Mouse (Mus musculus) stomach, postnatal 0 days (tissue): Measurements from ENCODE around the gene Rxra. TPM values are rescaled to one million over a fixed set of nuclear protein-coding genes. Genes with fewer than 3 reads are reported as not detected.

Experiments
- ATAC-seq: fragments of 200-750 bp; cut with Nextera tagmentation; 2 replicates; pipeline ENCODE4 v1.8.0; 2017; ENCODE audit not compliant: low FRiP score, low TSS enrichment
- DNase-seq: peaks from one replicate; pipeline ENCODE4 v3.0.0-alpha.2; 2016; ENCODE audit warnings: low spot score
- H3K27ac ChIP-seq: fragments of 300-500 bp; sonication (generic); replicated peaks from 2 replicates; pipeline ENCODE4 v1.5.1; 2014; ENCODE audit warnings: mild to moderate bottlenecking, control low read depth
- H3K27me3 ChIP-seq: fragments of 300-500 bp; sonication (generic); 2 replicates; pipeline ENCODE4 v1.6.1; 2014; ENCODE audit warnings: low read length; ENCODE audit not compliant: control insufficient read depth, insufficient read depth
- H3K36me3 ChIP-seq: fragments of 300-500 bp; sonication (generic); 2 replicates; pipeline ENCODE4 v1.6.1; 2014; ENCODE audit warnings: low read length, mixed read lengths; ENCODE audit not compliant: control insufficient read depth, insufficient read depth
- H3K4me1 ChIP-seq: fragments of 300-500 bp; sonication (generic); replicated peaks from 2 replicates; pipeline ENCODE4 v1.6.1; 2014; ENCODE audit warnings: antibody characterized with exemption; ENCODE audit not compliant: control insufficient read depth, insufficient read depth
- H3K4me2 ChIP-seq: fragments of 300-500 bp; sonication (generic); replicated peaks from 2 replicates; pipeline ENCODE4 v1.6.1; 2014; ENCODE audit warnings: low read depth, mild to moderate bottlenecking, control low read depth, moderate library complexity
- H3K4me3 ChIP-seq: fragments of 300-500 bp; sonication (generic); 2 replicates; pipeline ENCODE4 v1.5.1; 2014; ENCODE audit warnings: low read depth, low read length, control low read depth
- H3K9ac ChIP-seq: fragments of 300-500 bp; sonication (generic); 2 replicates; pipeline ENCODE4 v1.6.1; 2014; ENCODE audit warnings: mild to moderate bottlenecking, low read length, control low read depth, mixed read lengths
- H3K9me3 ChIP-seq: fragments of 300-500 bp; sonication (generic); 2 replicates; pipeline ENCODE4 v1.6.1; 2016; ENCODE audit warnings: low read length; ENCODE audit not compliant: control insufficient read depth
- CTCF ChIP-seq: IDR thresholded peaks from 2 replicates; pipeline ENCODE4 v1.5.1; 2016; ENCODE audit warnings: antibody characterized with exemption, low read depth, mild to moderate bottlenecking, moderate library complexity
- EP300 ChIP-seq: optimal IDR thresholded peaks from 2 replicates; pipeline ENCODE3; 2016; ENCODE audit warnings: antibody characterized with exemption
- WGBS: fragments of 180-500 bp; shearing (Covaris S2); extraction: QIAGEN DNeasy Blood & Tissue Kit; methylation state at CpG from one replicate; pipeline ENCODE4 v1.1.7; 2014; 5-methylcytosine and 5-hydroxymethylcytosine counted together
- polyA plus RNA-seq: library from polyadenylated mRNA; unstranded; fragments of >200 nt; fragmentation: Nextera tagmentation; extraction: Ambion mirVana; gene quantifications from 2 replicates; pipeline ENCODE4 v1.2.1, GENCODE M21; 2015

The Rxra gene
- polyA plus RNA-seq, 1 experiment from 2014 or later = 8.7 TPM

GRCm38 (mm10) chr2:27791571-27791970, 115.3 kb downstream of the Rxra start:
- no peak for TF ChIP-seq EP300
- no peak overlapping the region for H3K4me2 ChIP-seq
- H3K9me3 ChIP-seq = no peaks in the 10 kb centered on the region
- no peak overlapping the region for H3K9ac ChIP-seq
- no peaks in the 10 kb centered on the region for H3K36me3 ChIP-seq
- no peaks in the 10 kb centered on the region for H3K4me1 ChIP-seq
- 88% methylated on average over 4 of the region's 4 CpGs for WGBS
- H3K4me3 ChIP-seq = no peak overlapping the region
- no peaks in the 10 kb centered on the region for H3K27me3 ChIP-seq
- H3K27ac ChIP-seq = no peak overlapping the region
- ATAC-seq (no peak), DNase-seq (no peak)

- no peak overlapping the region for H3K4me2 ChIP-seq
- H3K9me3 ChIP-seq = no peaks in the 10 kb centered on the region
- H3K27me3 ChIP-seq = no peaks in the 10 kb centered on the region
- no peak for DNase-seq
- H3K9ac ChIP-seq = no peak overlapping the region
- TF ChIP-seq EP300 = no peak
- TF ChIP-seq CTCF = no peak
- H3K36me3 ChIP-seq = no peaks in the 10 kb centered on the region
- H3K27ac ChIP-seq = peak overlapping the region; percentile 82
- 29% methylated on average over 4 of the region's 4 CpGs for WGBS
- H3K4me1 ChIP-seq = 0 out of 2 replicates have a peak, but pooled peaks cover 2% of the 10 kb centered on the region
- ATAC-seq = peak; percentile 64; the same call in 1 of the 2 replicates
- H3K4me3 ChIP-seq = no peak overlapping the region
These were observed 122.8 kb downstream of the Rxra start for GRCm38 (mm10) chr2:27799018-27799417.

- no peaks in the 10 kb centered on the region for H3K27me3 ChIP-seq
- 86% methylated on average over 2 of the region's 2 CpGs for WGBS
- TF ChIP-seq EP300 = no peak
- DNase-seq (no peak), ATAC-seq (no peak)
- no peak overlapping the region for H3K4me3 ChIP-seq
- no peaks in the 10 kb centered on the region for H3K9me3 ChIP-seq
- H3K27ac ChIP-seq = no peak overlapping the region
- 0 out of 2 replicates have a peak, but pooled peaks cover 2% of the 10 kb centered on the region for H3K4me1 ChIP-seq
- H3K9ac ChIP-seq = no peak overlapping the region
- H3K36me3 ChIP-seq = no peaks in the 10 kb centered on the region
- H3K4me2 ChIP-seq = no peak overlapping the region
These were observed 124.8 kb downstream of the Rxra start for GRCm38 (mm10) chr2:27801041-27801440.

- Histone ChIP-seq H3K4me2 (no peak overlapping the region), H3K9ac (no peak overlapping the region), H3K36me3 (no peaks in the 10 kb centered on the region), H3K27ac (peak overlapping the region; percentile 73), H3K9me3 (no peaks in the 10 kb centered on the region), H3K4me1 (0 out of 2 replicates have a peak, but pooled peaks cover 2% of the 10 kb centered on the region), H3K27me3 (no peaks in the 10 kb centered on the region), H3K4me3 (no peak overlapping the region)
- 18% methylated on average over 9 of the region's 9 CpGs for WGBS
- no peak for TF ChIP-seq CTCF
- DNase-seq (peak; percentile 49), ATAC-seq (peak; percentile 79)
These were observed 126.3 kb downstream of the Rxra start for GRCm38 (mm10) chr2:27802493-27802892.

DNA sequence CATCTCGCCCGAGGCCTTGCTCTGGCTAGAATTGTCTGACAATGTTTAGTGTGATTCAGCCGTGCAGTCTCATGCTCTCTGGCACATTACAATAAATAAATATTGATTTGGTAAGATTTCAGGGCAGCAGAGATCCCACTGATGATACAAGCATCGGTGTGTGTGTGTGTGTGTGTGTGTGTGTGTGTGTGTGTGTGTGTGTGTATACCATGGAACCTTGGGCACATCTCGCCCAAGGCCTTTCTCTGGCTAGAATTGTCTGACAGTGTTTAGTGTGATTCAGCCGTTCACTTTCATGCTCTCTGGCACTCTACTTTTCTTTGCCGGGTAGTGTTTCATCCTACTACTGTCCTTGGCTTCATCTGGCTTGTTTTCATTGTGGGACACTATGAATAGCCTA, 130.5 kb downstream of the Rxra start:
- no peak overlapping the region for H3K4me2 ChIP-seq
- H3K9me3 ChIP-seq = no peaks in the 10 kb centered on the region
- H3K4me1 ChIP-seq = 0 out of 2 replicates have a peak, but pooled peaks cover 2% of the 10 kb centered on the region
- no peaks in the 10 kb centered on the region for H3K36me3 ChIP-seq
- no peak overlapping the region for H3K4me3 ChIP-seq
- no peak for ATAC-seq
- no peak for DNase-seq
- no peaks in the 10 kb centered on the region for H3K27me3 ChIP-seq
- no peak overlapping the region for H3K9ac ChIP-seq
- H3K27ac ChIP-seq = no peak overlapping the region
- TF ChIP-seq CTCF (no peak), EP300 (no peak)
- 68% methylated on average over 7 of the region's 7 CpGs for WGBS

GRCm38 (mm10) chr2:27807684-27808083, 131.4 kb downstream of the Rxra start:
- no peaks in the 10 kb centered on the region for H3K36me3 ChIP-seq
- ATAC-seq (no peak), DNase-seq (no peak)
- H3K27ac ChIP-seq = no peak overlapping the region
- TF ChIP-seq EP300 (no peak), CTCF (no peak)
- no peak overlapping the region for H3K4me3 ChIP-seq
- no peaks in the 10 kb centered on the region for H3K4me1 ChIP-seq
- H3K9me3 ChIP-seq = no peaks in the 10 kb centered on the region
- no peak overlapping the region for H3K9ac ChIP-seq
- no peaks in the 10 kb centered on the region for H3K27me3 ChIP-seq
- no peak overlapping the region for H3K4me2 ChIP-seq
- WGBS = 96% methylated on average over 3 of the region's 3 CpGs
